Mouse (Mus musculus) C2C12 (cell line): ENCODE measurements around the gene Fzd2. TPM values are rescaled to one million over a fixed set of nuclear protein-coding genes. Genes with fewer than 3 reads are reported as not detected.
"Not testable (repeated sequence)": the region's sequence is repeated elsewhere in the genome, so short reads cannot be mapped to it uniquely, and the experiment has no call there.

Experiments
- H3K27me3 ChIP-seq: one replicate; pipeline ENCODE4 v1.6.1; 2011; ENCODE audit not compliant: control insufficient read depth, insufficient read depth, insufficient read length
- H3K36me3 ChIP-seq: one replicate; pipeline ENCODE4 v1.6.1; 2011; ENCODE audit not compliant: control insufficient read depth, insufficient read depth
- H3K4me3 ChIP-seq: one replicate; pipeline ENCODE4 v1.5.1; 2011; ENCODE audit warnings: mild to moderate bottlenecking, control low read depth; ENCODE audit not compliant: poor library complexity, insufficient read depth, severe bottlenecking
- H3K79me2 ChIP-seq: one replicate; pipeline ENCODE4 v1.6.1; 2011; ENCODE audit not compliant: control insufficient read depth, insufficient read depth
- H3K79me3 ChIP-seq: one replicate; pipeline ENCODE4 v1.6.1; 2011; ENCODE audit warnings: low read depth, control low read depth
- H3ac ChIP-seq: one replicate; pipeline ENCODE3; 2011; ENCODE audit warnings: low read depth; ENCODE audit not compliant: control insufficient read depth, insufficient read length
- CEBPB ChIP-seq: IDR thresholded peaks from one replicate; pipeline ENCODE4 v1.6.1; 2011; ENCODE audit warnings: low read depth, mild to moderate bottlenecking, control low read depth, moderate library complexity
- CTCF ChIP-seq: IDR thresholded peaks from one replicate; pipeline ENCODE4 v1.5.1; 2011; ENCODE audit not compliant: control insufficient read depth, insufficient read depth, insufficient read length
- FOSL1 ChIP-seq: IDR thresholded peaks from one replicate; pipeline ENCODE4 v1.8.0; 2011; ENCODE audit warnings: mild to moderate bottlenecking, low read length; ENCODE audit not compliant: poor library complexity, insufficient read depth, severe bottlenecking
- MAX ChIP-seq: IDR thresholded peaks from one replicate; pipeline ENCODE4 v1.6.1; 2011; ENCODE audit warnings: mild to moderate bottlenecking, control low read depth
- MYOD1 ChIP-seq: IDR thresholded peaks from one replicate; pipeline ENCODE4 v1.6.1; 2011; ENCODE audit warnings: low read depth; ENCODE audit not compliant: control insufficient read depth, insufficient read length
- MYOG ChIP-seq: IDR thresholded peaks from one replicate; pipeline ENCODE4 v1.6.1; 2011; ENCODE audit not compliant: control insufficient read depth, insufficient read length; ENCODE audit errors: extremely low read depth
- USF1 ChIP-seq: IDR thresholded peaks from one replicate; pipeline ENCODE4 v1.6.1; 2011; ENCODE audit warnings: low read depth, mild to moderate bottlenecking, control low read depth, moderate library complexity
- polyA plus RNA-seq: library from polyadenylated mRNA; unstranded; fragments of >200 nt; fragmentation: generic; extraction: Trizol; gene quantifications from one replicate; pipeline ENCODE4 v1.2.1, GENCODE M21; 2012; ENCODE audit warnings: missing spikeins

Fzd2 gene
- polyA plus RNA-seq, 1 experiment = 42.1 TPM

DNA sequence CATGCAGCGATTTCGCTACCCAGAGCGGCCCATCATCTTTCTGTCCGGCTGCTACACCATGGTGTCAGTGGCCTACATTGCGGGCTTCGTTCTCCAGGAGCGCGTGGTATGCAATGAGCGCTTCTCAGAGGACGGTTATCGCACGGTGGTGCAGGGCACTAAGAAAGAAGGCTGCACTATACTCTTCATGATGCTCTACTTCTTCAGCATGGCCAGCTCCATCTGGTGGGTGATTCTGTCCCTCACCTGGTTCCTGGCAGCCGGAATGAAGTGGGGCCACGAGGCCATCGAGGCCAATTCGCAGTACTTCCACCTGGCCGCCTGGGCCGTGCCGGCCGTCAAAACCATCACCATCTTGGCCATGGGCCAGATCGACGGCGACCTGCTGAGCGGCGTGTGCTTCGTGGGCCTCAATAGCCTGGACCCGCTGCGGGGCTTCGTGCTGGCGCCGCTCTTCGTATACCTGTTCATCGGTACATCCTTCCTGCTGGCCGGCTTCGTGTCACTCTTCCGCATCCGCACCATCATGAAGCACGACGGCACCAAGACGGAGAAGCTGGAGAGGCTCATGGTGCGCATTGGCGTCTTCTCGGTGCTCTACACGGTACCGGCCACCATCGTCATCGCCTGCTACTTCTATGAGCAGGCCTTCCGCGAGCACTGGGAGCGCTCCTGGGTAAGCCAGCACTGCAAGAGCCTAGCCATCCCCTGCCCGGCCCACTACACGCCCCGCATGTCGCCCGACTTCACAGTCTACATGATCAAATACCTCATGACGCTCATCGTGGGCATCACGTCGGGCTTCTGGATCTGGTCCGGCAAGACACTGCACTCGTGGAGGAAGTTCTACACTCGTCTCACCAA is 1.6 kb downstream of the Fzd2 start:
- H3ac ChIP-seq = peak overlapping the region; percentile 66
- H3K79me3 ChIP-seq = peaks cover 17% of the 10 kb centered on the region
- peaks cover 18% of the 10 kb centered on the region for H3K36me3 ChIP-seq
- peak overlapping the region; percentile 57 for H3K4me3 ChIP-seq
- H3K27me3 ChIP-seq = no peaks in the 10 kb centered on the region
- H3K79me2 ChIP-seq = peaks cover 30% of the 10 kb centered on the region
- TF ChIP-seq CEBPB (no peak), FOSL1 (no peak), MYOD1 (no peak), USF1 (no peak), CTCF (no peak), MYOG (no peak), MAX (no peak)

DNA sequence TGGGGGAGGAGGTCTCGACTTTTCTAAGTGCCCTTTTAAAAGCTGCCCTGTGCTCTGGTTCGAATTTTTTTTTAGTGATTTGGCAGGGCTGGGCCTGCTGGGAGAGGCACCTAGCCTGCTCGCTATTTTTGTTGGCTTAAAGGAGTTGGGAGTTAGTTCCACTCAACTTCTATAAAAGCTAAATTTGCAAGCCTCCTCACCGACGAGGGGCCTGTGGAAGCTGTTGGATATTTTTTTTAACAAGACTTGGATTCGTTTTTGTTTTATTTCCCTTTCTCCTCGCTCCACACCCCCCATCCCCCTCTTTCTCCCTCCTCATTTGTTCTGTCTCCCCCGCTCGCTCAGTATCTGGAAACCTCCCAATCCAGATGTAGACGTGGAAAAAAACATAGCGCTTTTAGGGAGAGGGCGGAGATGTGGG is 2.6 kb downstream of the Fzd2 start:
- Histone ChIP-seq H3ac (no peak overlapping the region), H3K27me3 (no peaks in the 10 kb centered on the region), H3K4me3 (peak overlapping the region; percentile 14), H3K36me3 (peaks cover 18% of the 10 kb centered on the region), H3K79me3 (peaks cover 17% of the 10 kb centered on the region), H3K79me2 (peaks cover 30% of the 10 kb centered on the region)
- TF ChIP-seq FOSL1 (no peak), CTCF (no peak), USF1 (no peak), MYOG (no peak), CEBPB (no peak), MYOD1 (no peak), MAX (no peak)

DNA sequence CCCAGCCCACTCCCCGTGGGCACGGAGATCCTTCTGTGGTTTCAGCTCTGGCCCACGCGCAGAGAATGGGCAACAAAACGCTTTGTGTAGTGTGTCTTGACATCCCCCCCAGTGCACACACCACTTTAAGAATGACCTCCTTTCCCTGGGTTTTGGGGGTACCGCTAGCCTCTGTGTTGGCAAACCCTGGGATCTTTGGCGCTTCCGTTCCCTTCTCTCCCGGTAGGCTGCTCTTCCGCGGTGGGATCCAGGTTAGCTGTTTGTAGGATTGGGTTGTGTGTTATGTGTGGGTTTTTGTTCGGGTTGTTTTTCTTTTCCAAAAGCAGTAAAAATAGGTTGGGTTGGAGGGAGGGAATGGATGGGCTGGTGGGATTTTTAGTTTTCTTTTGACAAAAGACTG is 3.0 kb downstream of the Fzd2 start:
- not testable (repeated sequence) for H3K27me3 ChIP-seq, H3K4me3 ChIP-seq, H3ac ChIP-seq
- Histone ChIP-seq H3K79me3 (peaks cover 17% of the 10 kb centered on the region), H3K36me3 (peaks cover 18% of the 10 kb centered on the region), H3K79me2 (peaks cover 30% of the 10 kb centered on the region)

DNA sequence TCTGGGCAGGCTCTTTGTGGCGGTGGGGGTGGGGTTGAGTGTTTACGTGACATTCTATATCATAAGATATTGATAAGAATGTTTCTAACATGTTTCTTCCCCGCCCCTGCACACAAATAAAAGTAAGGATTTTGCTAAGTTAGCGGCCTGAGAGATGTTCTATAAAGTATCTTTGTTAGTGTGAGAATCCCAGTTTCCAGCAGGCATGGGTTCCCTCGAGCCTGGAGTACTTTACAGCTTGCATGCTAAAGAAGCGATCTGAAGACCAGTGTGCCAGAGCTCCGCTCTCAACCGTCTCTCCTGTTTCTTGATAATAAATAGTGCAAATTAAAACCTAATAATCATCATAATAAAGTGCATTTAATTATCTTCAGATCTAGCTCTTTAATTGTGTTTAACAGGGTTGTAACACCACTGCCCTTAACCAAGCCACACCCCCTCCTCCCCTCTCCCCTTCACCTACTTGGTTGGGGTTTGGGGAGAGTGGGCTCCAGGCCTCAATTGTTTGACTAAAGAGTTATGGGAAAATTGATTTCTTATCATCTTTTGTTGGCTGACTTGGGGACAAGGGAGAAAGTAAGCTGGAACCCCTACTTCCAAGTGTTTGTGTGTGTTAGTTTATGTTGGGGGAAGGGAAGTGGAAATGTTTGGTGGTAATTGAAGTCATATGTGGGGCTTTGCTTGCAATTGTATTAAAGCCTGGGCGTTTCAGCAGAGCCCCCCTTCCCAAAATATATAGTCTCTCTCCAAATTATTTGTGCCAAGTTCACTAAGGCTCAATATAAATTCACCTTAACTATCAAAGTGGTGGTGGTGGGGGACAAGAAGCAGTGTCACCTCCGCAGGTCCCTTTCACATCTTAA is 3.7 kb downstream of the Fzd2 start:
- H3K36me3 ChIP-seq = peaks cover 18% of the 10 kb centered on the region
- H3K4me3 ChIP-seq = no peak overlapping the region
- no peak overlapping the region for H3ac ChIP-seq
- TF ChIP-seq FOSL1 (no peak), USF1 (no peak), MYOD1 (no peak), CEBPB (no peak), CTCF (no peak), MAX (no peak), MYOG (no peak)
- H3K79me3 ChIP-seq = peaks cover 17% of the 10 kb centered on the region
- no peaks in the 10 kb centered on the region for H3K27me3 ChIP-seq
- peaks cover 30% of the 10 kb centered on the region for H3K79me2 ChIP-seq

DNA sequence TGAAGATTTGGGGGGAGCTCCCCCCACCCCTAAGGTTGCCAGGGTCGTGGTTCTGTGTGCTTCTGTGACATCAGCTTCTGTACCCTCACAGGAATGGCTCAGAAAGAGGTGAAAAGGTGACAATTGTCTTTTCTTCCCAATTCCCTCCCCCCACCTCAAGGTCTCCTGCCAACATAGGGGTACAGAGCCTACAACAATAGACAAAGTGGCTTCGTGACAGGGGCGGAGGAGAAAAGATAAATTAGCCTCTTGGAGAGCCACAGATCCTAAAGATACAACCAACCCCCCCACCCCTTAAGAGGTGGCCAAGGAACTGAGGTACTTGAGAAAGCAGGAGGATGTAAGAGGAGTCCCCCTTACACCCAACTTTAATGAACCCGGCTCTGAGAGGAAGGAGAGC is 4.5 kb downstream of the Fzd2 start:
- H3K79me3 ChIP-seq = peaks cover 17% of the 10 kb centered on the region
- no peak for TF ChIP-seq CEBPB
- TF ChIP-seq CTCF = no peak
- TF ChIP-seq USF1 = no peak
- H3K79me2 ChIP-seq = peaks cover 30% of the 10 kb centered on the region
- no peak overlapping the region for H3ac ChIP-seq
- H3K36me3 ChIP-seq = peaks cover 18% of the 10 kb centered on the region
- no peak overlapping the region for H3K4me3 ChIP-seq
- H3K27me3 ChIP-seq = no peaks in the 10 kb centered on the region

DNA sequence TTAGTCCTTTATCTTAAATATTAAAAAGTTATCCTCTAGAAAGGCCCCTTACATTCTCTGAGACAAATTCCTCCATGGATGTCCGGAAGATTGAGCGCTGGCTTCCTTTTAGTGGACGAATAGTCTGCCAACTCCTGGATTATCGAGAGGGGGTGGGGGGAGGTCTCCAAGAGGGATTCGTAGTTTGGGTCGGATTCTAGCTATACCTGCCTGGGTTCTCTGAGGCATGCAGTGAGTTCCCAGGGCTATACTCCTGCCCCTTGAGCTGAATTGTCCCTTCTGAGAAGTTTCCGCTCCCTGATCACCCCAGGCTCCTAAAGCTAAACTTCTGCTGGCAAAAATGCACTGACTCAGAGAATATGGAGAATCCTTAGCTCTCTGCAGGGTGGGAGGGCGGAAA is 5.3 kb downstream of the Fzd2 start:
- H3K27me3 ChIP-seq = no peaks in the 10 kb centered on the region
- no peak overlapping the region for H3ac ChIP-seq
- H3K4me3 ChIP-seq = no peak overlapping the region
- peaks cover 18% of the 10 kb centered on the region for H3K36me3 ChIP-seq
- H3K79me3 ChIP-seq = peaks cover 17% of the 10 kb centered on the region
- peaks cover 29% of the 10 kb centered on the region for H3K79me2 ChIP-seq
- TF ChIP-seq MAX (no peak), CEBPB (no peak), USF1 (no peak), MYOD1 (no peak), MYOG (no peak), FOSL1 (no peak), CTCF (no peak)
